Mouse (Mus musculus) kidney, embryonic 14.5 days (tissue): ENCODE data around the gene Ceacam2. TPM values are rescaled to one million over a fixed set of nuclear protein-coding genes. Genes with fewer than 3 reads are reported as not detected.
A peak's percentile ranks its signal among the peaks of the same experiment; 100 is the strongest.
"Not testable (repeated sequence)": the region's sequence is repeated elsewhere in the genome, so short reads cannot be mapped to it uniquely, and the experiment has no call there.

Experiments used
- ATAC-seq: fragments of 200-750 bp; cut with Nextera tagmentation; 2 replicates; pipeline ENCODE4 v1.8.0; 2017; ENCODE audit warnings: moderate number of reproducible peaks, mild to moderate bottlenecking, moderate TSS enrichment, moderate library complexity; ENCODE audit not compliant: low FRiP score, low TSS enrichment
- H3K27ac ChIP-seq: fragments of 300-500 bp; sonication (generic); 2 replicates; pipeline ENCODE4 v1.5.1; 2014; ENCODE audit warnings: low read depth, mild to moderate bottlenecking, low read length, moderate library complexity, mixed read lengths
- H3K27me3 ChIP-seq: fragments of 300-500 bp; sonication (generic); 2 replicates; pipeline ENCODE4 v1.6.1; 2014; ENCODE audit warnings: mild to moderate bottlenecking, low read length; ENCODE audit not compliant: control insufficient read depth, insufficient read depth
- H3K36me3 ChIP-seq: fragments of 300-500 bp; sonication (generic); 2 replicates; pipeline ENCODE4 v1.6.1; 2014; ENCODE audit warnings: low read length, mixed read lengths; ENCODE audit not compliant: control insufficient read depth, insufficient read depth
- H3K4me1 ChIP-seq: fragments of 300-500 bp; sonication (generic); 2 replicates; pipeline ENCODE4 v1.6.1; 2014; ENCODE audit warnings: low read length, mixed read lengths; ENCODE audit not compliant: control insufficient read depth, insufficient read depth
- H3K4me2 ChIP-seq: fragments of 300-500 bp; sonication (generic); replicated peaks from 2 replicates; pipeline ENCODE4 v1.6.1; 2014; ENCODE audit warnings: low read depth, mild to moderate bottlenecking, low read length
- H3K4me3 ChIP-seq: fragments of 300-500 bp; sonication (generic); 2 replicates; pipeline ENCODE4 v1.5.1; 2014; ENCODE audit warnings: mild to moderate bottlenecking, low read length
- H3K9ac ChIP-seq: fragments of 300-500 bp; sonication (generic); 2 replicates; pipeline ENCODE4 v1.6.1; 2014; ENCODE audit warnings: low read depth, mild to moderate bottlenecking, low read length, moderate library complexity
- H3K9me3 ChIP-seq: fragments of 300-500 bp; sonication (generic); 2 replicates; pipeline ENCODE4 v1.6.1; 2016; ENCODE audit warnings: low read length; ENCODE audit not compliant: control insufficient read depth
- WGBS: fragments of 180-500 bp; shearing (Covaris S2); extraction: QIAGEN DNeasy Blood & Tissue Kit; methylation state at CpG from one replicate; pipeline ENCODE4 v1.1.7; 2014; 5-methylcytosine and 5-hydroxymethylcytosine counted together
- polyA plus RNA-seq: library from polyadenylated mRNA; unstranded; fragments of >200 nt; fragmentation: Nextera tagmentation; extraction: Ambion mirVana; gene quantifications from 2 replicates; pipeline ENCODE4 v1.2.1, GENCODE M21; 2014

The Ceacam2 gene
- polyA plus RNA-seq: 0.07 TPM in 1 of 2 replicates, not detected in the other

DNA sequence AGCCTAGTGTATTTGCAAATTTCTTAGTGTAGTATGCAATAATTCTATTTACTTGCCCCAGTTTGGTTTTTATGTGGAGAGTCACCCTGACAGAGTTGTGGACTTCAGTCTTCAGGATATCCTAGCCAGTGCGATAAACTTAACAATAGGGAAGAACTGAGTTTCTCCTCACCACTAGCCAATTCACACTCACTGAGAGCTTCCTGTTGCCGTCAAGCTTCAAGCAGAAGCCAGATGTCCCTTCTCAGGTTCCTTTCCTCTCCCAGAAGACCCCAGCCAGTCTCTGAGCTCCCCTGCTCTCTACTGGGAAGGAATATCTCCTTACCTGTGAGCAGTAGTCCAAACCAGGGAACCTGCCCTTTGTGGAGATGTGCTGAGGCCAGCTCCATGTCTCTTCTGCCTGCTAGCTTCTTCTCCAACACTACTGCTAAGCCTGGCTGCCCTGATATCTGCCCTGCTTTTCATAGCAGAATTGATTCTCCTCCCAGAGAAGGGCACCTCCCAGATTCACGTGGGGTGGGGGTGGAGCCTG lies at the start of gene Ceacam2:
Gene Ceacam2, minus strand, starts transcription at position 482 of the 532 bp plus-strand sequence.
- not testable (repeated sequence) for H3K4me2 ChIP-seq, H3K36me3 ChIP-seq, H3K27ac ChIP-seq, H3K9me3 ChIP-seq, H3K4me1 ChIP-seq, H3K27me3 ChIP-seq, H3K9ac ChIP-seq, ATAC-seq, H3K4me3 ChIP-seq
- WGBS: 55% methylated on average over 3 of the region's 3 CpGs

DNA sequence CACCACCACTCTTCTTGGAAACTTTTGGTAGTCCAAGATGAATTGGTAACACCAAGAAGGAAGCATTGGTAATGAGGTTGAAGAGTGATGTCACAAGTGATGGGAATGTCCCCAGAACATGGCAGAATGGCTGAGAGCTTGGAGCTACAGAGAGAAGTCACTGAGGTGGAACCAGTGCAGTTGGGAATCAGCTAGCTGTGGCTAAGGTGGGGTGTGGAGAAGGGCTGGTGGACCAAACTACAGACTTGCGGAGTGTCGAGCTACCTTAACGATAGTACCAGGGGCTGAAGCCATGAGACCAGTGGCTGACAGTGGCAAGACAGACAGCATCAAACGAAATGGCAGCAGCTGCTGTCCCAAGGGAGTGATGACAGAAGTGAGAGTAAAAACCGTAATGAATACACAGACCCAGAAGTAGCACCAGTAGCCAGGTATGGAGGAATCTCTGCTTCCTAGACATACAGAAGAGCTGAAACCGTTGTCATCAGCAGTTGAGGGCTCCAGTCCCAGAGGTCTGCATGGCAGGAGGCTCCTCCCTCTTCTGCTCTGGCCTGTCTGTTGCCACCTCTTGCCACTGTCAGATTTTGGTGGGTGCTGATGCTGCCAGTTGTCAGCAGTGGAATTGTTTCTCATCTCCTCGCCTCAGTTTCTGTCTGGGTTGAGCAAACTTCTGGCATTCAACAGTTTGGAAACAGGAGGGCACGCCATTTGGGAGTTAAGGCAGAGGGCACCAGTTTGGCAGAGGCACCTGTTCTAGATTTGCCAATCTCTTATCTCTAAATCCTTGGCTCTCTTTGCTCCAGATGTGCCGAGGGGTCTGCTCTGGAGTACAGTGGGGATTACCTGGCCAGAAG lies 45.9 kb upstream of the Ceacam2 start:
- Histone ChIP-seq H3K4me1 (no peaks in the 10 kb centered on the region), H3K36me3 (no peaks in the 10 kb centered on the region), H3K9ac (no peak overlapping the region), H3K4me3 (no peak overlapping the region), H3K9me3 (no peaks in the 10 kb centered on the region), H3K27ac (no peak overlapping the region), H3K27me3 (no peaks in the 10 kb centered on the region), H3K4me2 (no peak overlapping the region)
- 77% methylated on average over 9 of the region's 9 CpGs for WGBS
- no peak for ATAC-seq

DNA sequence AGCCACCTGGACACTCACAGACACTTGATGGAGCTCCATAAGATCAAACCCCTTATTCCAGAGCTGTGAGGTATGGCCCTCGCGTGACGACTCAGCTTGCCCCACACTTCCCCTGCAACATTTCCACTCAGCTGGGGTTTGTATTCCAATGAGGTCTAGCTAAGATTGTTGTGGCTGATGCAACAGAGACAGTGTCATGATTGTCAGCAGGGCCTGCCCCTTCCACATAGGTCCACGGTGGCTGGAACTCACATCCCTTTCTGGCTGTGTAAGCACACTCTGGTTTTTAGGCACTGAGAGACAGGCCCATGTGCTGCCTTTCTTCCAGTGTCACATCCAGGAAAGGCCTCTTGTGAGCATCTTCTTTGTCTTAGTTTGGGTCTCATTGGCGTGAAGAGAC lies 45.0 kb upstream of the Ceacam2 start:
- no peak for ATAC-seq
- Histone ChIP-seq H3K9me3 (no peaks in the 10 kb centered on the region), H3K9ac (no peak overlapping the region), H3K36me3 (no peaks in the 10 kb centered on the region), H3K4me2 (no peak overlapping the region), H3K4me1 (no peaks in the 10 kb centered on the region), H3K27me3 (no peaks in the 10 kb centered on the region), H3K4me3 (no peak overlapping the region), H3K27ac (no peak overlapping the region)
- 88% methylated on average over 5 of the region's 5 CpGs for WGBS

DNA sequence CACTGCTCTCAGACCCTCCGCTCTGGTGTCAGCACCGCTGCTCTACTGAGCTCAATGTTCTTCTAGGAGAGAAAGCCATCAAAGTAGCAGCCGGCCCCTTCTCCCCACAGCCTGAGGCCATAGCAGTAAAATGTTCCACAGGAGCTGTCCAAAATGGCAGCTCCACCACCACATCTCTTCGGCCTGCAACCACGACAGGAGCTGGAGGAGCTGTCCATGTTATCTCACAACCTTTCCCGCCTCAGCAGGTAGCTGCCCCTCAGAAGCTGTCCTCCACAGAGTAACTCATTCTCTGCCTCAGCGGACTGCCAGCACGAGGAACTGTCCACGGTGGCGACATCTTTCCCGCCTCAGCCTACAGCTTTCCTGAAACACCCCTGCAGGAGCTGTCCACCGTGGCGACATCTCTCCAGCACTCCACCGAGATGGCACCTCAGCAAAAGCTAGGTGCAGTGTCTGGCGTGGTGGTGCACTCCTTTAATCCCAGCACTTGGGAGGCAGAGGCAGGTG lies 42.7 kb upstream of the Ceacam2 start:
- no peak overlapping the region for H3K4me2 ChIP-seq

DNA sequence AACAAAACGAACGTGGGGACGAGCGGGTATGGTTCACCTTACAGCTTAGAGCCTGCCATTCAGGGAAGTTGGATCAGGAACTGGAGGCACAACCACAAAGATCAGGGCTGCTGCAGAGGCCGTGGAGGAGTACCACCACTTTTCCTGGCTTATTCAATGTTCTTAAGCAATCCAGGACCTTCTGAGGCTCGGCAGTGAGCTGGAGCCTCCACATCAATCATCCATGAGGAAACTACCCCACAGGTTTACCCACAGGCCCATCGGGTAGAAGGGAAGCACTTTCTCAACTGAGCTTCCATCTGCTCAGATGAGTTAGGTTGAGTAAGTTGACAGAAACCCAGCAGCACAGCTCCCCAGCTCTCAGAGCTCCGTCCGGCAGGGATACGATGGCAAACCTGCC lies 39.8 kb upstream of the Ceacam2 start:
- Histone ChIP-seq H3K27ac (no peak overlapping the region), H3K4me2 (no peak overlapping the region), H3K4me3 (no peak overlapping the region), H3K9me3 (0 out of 2 replicates have a peak, but pooled peaks cover 3% of the 10 kb centered on the region), H3K4me1 (peaks cover 8% of the 10 kb centered on the region; the same call in 1 of the 2 replicates), H3K27me3 (no peaks in the 10 kb centered on the region), H3K9ac (no peak overlapping the region), H3K36me3 (no peaks in the 10 kb centered on the region)
- ATAC-seq: no peak
- WGBS: 86% methylated on average over 10 of the region's 10 CpGs

More for the DNA sequence above, 42.7 kb upstream of the Ceacam2 start:
- no peaks in the 10 kb centered on the region for H3K36me3 ChIP-seq
- ATAC-seq: no peak
- H3K4me1 ChIP-seq: no peaks in the 10 kb centered on the region
- 0 out of 2 replicates have a peak, but pooled peaks cover 3% of the 10 kb centered on the region for H3K9me3 ChIP-seq
- no peak overlapping the region for H3K27ac ChIP-seq
- WGBS: 91% methylated on average over 15 of the region's 15 CpGs
- no peak overlapping the region for H3K9ac ChIP-seq
- H3K27me3 ChIP-seq: no peaks in the 10 kb centered on the region
- H3K4me3 ChIP-seq: no peak overlapping the region

DNA sequence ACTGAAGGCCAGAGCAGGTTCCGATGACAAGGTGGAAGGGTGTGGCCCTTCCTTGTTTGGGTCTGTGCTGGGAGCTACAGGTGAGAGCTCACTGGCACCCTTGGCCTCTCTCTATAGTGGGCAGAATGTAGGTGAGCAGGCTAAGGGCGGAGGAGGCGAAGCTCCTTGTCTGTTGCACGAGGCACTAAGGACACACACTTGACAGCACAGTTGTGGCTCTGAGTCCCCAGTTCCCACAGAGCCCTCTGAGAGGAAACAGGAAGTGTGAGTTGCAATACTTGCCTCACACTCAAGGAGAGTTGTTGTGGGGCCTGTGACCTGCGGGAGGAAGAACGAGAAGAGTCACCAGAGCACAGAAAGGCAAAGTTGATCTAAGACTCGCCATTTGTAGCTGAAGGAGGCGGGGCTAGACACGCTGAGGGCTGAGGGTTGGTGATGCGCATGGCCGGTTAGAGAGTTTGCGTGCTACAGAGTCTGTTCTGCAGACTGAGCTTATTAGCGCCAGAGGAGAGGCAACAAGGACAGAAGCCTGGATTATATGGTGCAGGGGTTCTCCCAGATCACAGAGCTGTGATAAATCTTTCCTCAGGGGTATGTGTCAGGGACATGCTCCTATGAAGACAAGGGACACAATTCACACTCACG lies 37.3 kb upstream of the Ceacam2 start:
- not testable (repeated sequence) for H3K36me3 ChIP-seq, H3K27me3 ChIP-seq, H3K4me2 ChIP-seq, H3K4me3 ChIP-seq, H3K4me1 ChIP-seq, H3K9ac ChIP-seq, H3K9me3 ChIP-seq
- peak; percentile 62; the same call in 1 of the 2 replicates for ATAC-seq
- H3K27ac ChIP-seq: peak overlapping the region; percentile 65; the same call in 1 of the 2 replicates
- WGBS: 40% methylated on average over 12 of the region's 14 CpGs

DNA sequence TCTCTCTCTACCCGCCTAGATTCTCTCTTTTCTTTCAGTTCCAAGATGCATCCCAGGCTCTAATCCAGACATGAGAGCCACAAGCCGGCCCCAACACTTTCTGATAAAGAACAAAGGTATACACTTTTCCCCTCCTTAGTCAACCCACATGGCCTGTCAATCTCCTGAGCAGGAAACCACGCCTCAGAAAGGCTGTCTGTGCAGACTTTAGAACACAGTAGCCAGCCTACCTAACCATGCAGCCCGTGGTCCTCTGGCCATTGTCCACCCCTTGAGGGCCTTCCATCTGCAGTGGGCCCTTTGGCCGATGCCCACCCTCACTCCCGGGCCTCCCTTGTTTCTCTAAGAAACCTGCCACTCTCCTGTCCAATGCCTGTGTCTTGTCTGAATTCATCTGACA lies 36.7 kb upstream of the Ceacam2 start:
- not testable (repeated sequence) for H3K4me2 ChIP-seq, H3K36me3 ChIP-seq, H3K4me3 ChIP-seq, H3K4me1 ChIP-seq, H3K9ac ChIP-seq, H3K9me3 ChIP-seq, H3K27me3 ChIP-seq
- 27% methylated on average over 6 of the region's 6 CpGs for WGBS
- H3K27ac ChIP-seq: peak overlapping the region; percentile 65; the same call in 1 of the 2 replicates
- ATAC-seq: 0 out of 2 replicates have a peak, but pooled peaks have one; percentile 46

DNA sequence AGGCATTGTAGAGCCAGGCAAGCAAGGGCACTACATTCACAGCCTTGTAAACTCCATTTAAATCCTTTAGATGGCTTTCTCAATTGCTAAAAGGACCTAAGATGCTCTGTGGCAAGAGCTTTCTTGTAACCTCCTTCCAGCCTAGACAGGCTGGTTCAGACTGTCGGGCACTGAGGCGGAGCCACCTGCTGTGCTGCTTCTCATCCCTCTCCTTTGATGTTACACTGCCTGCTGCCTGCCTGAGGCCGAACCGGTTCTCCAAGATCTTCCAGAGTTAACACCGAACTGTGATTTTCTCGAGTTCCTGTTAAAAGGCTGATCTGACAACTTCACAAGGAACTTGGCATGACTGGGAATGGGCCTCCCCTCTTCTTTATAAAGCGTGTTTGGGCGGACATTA lies 36.2 kb upstream of the Ceacam2 start:
- no peaks in the 10 kb centered on the region for H3K27me3 ChIP-seq
- H3K9me3 ChIP-seq: 0 out of 2 replicates have a peak, but pooled peaks cover 3% of the 10 kb centered on the region
- H3K27ac ChIP-seq: peak overlapping the region; percentile 76; the same call in 1 of the 2 replicates
- peaks cover 8% of the 10 kb centered on the region; the same call in 1 of the 2 replicates for H3K4me1 ChIP-seq
- H3K9ac ChIP-seq: no peak overlapping the region
- ATAC-seq: peak; percentile 46; the same call in 1 of the 2 replicates
- no peak overlapping the region for H3K4me3 ChIP-seq
- WGBS: 17% methylated on average over 8 of the region's 8 CpGs
- H3K36me3 ChIP-seq: no peaks in the 10 kb centered on the region
- peak overlapping the region; percentile 5; the same call in 1 of the 2 replicates for H3K4me2 ChIP-seq
